Mouse (Mus musculus): ENCODE results near the gene Gpr84. TPM values are rescaled to one million over a fixed set of nuclear protein-coding genes. Genes with fewer than 3 reads are reported as not detected.
A peak's percentile ranks its signal among the peaks of the same experiment; 100 is the strongest.

Gene Gpr84
- total and polyA plus RNA-seq, 2 experiments from 2014 or later = 0.27 to 0.37 TPM

GRCm38 (mm10) chr15:103298861-103299616 is 11.4 kb downstream of the Gpr84 start:
- no peak for TF ChIP-seq CTCF (IDR thresholded peaks at IDR 0.05)
- ATAC-seq (ENCODE audit: low FRiP score) (no peak), DNase-seq (ENCODE audit: low spot score) (no peak)
- 50% methylated on average over 5 of the region's 5 CpGs for WGBS
- Histone ChIP-seq H3K4me1 (ENCODE audit: insufficient read depth, low read length) (peaks cover 42% of the 10 kb centered on the region), H3K27ac (ENCODE audit: low read depth, low read length) (peak overlapping the region; percentile 97), H3K4me2 (ENCODE audit: low read depth, low read length, poor library complexity, severe bottlenecking) (no peak overlapping the region), H3K36me3 (ENCODE audit: insufficient read depth, low read length) (peaks cover 6% of the 10 kb centered on the region; the same call in 1 of the 2 replicates), H3K9ac (replicated peaks; ENCODE audit: low read length, poor library complexity, severe bottlenecking) (peak overlapping the region; percentile 53; the same call in 1 of the 2 replicates), H3K4me3 (ENCODE audit: low read depth, low read length) (no peak overlapping the region), H3K27me3 (ENCODE audit: insufficient read depth, low read length) (no peaks in the 10 kb centered on the region), H3K9me3 (ENCODE audit: low read length) (no peaks in the 10 kb centered on the region)

GRCm38 (mm10) chr15:103298026-103298425 is 12.4 kb downstream of the Gpr84 start:
- TF ChIP-seq CTCF (IDR thresholded peaks at IDR 0.05) = no peak

DNA sequence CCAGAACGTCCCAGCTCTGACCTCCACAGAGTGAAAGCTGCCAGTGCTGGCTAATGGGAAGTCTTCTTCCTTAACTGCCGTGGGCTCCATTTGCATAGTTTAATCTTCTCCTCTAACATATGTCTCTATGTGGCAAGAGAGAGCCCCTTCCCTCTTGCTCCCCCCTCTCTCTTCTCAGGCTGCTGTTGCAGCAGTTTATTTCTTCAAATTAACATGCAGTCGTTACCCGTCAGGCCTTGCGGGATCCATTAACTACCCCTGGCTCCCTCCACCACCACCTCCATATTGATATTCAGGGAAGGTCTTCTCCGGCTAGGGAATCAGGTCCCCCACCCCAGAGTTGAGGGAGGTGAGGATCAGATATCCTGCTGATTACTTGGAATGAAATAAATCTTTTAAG is 13.1 kb downstream of the Gpr84 start:
- Histone ChIP-seq H3K4me1 (ENCODE audit: insufficient read depth, low read length) (peaks cover 30% of the 10 kb centered on the region), H3K9me3 (ENCODE audit: low read length) (no peaks in the 10 kb centered on the region), H3K4me3 (ENCODE audit: low read depth, low read length) (no peak overlapping the region), H3K36me3 (ENCODE audit: insufficient read depth, low read length) (peaks cover 8% of the 10 kb centered on the region), H3K27me3 (ENCODE audit: insufficient read depth, low read length) (no peaks in the 10 kb centered on the region), H3K4me2 (ENCODE audit: low read depth, low read length, poor library complexity, severe bottlenecking) (no peak overlapping the region), H3K27ac (ENCODE audit: low read depth, low read length) (peak overlapping the region; percentile 97), H3K9ac (replicated peaks; ENCODE audit: low read length, poor library complexity, severe bottlenecking) (no peak overlapping the region)
- DNase-seq (ENCODE audit: low spot score) (no peak), ATAC-seq (ENCODE audit: low FRiP score) (no peak)
- 36% methylated on average over 6 of the region's 6 CpGs for WGBS
- TF ChIP-seq CTCF (IDR thresholded peaks at IDR 0.05) = no peak

More at GRCm38 (mm10) chr15:103298026-103298425, 12.4 kb downstream of the Gpr84 start:
- Histone ChIP-seq H3K27me3 (ENCODE audit: insufficient read depth, low read length) (no peaks in the 10 kb centered on the region), H3K9ac (replicated peaks; ENCODE audit: low read length, poor library complexity, severe bottlenecking) (no peak overlapping the region), H3K27ac (ENCODE audit: low read depth, low read length) (peak overlapping the region; percentile 97), H3K4me3 (ENCODE audit: low read depth, low read length) (no peak overlapping the region), H3K4me1 (ENCODE audit: insufficient read depth, low read length) (peaks cover 36% of the 10 kb centered on the region), H3K4me2 (ENCODE audit: low read depth, low read length, poor library complexity, severe bottlenecking) (no peak overlapping the region), H3K9me3 (ENCODE audit: low read length) (no peaks in the 10 kb centered on the region), H3K36me3 (ENCODE audit: insufficient read depth, low read length) (peaks cover 6% of the 10 kb centered on the region; the same call in 1 of the 2 replicates)
- DNase-seq (ENCODE audit: low spot score) (no peak), ATAC-seq (ENCODE audit: low FRiP score) (no peak)
- WGBS = 37% methylated on average over 3 of the region's 3 CpGs

- no peak overlapping the region for H3K27ac ChIP-seq (ENCODE audit: low read depth, low read length)
- WGBS = 19% methylated on average over 5 of the region's 5 CpGs
- H3K36me3 ChIP-seq (ENCODE audit: insufficient read depth, low read length) = peaks cover 17% of the 10 kb centered on the region
- DNase-seq (ENCODE audit: low spot score) (no peak), ATAC-seq (ENCODE audit: low FRiP score) (no peak)
- H3K4me2 ChIP-seq (ENCODE audit: low read depth, low read length, poor library complexity, severe bottlenecking) = no peak overlapping the region
- TF ChIP-seq CTCF (IDR thresholded peaks at IDR 0.05) = no peak
- no peak overlapping the region for H3K4me3 ChIP-seq (ENCODE audit: low read depth, low read length)
- H3K4me1 ChIP-seq (ENCODE audit: insufficient read depth, low read length) = peaks cover 18% of the 10 kb centered on the region
- H3K9ac ChIP-seq (replicated peaks; ENCODE audit: low read length, poor library complexity, severe bottlenecking) = no peak overlapping the region
- H3K27me3 ChIP-seq (ENCODE audit: insufficient read depth, low read length) = no peaks in the 10 kb centered on the region
- H3K9me3 ChIP-seq (ENCODE audit: low read length) = no peaks in the 10 kb centered on the region
Observed at GRCm38 (mm10) chr15:103295851-103296250, 14.6 kb downstream of the Gpr84 start.

DNA sequence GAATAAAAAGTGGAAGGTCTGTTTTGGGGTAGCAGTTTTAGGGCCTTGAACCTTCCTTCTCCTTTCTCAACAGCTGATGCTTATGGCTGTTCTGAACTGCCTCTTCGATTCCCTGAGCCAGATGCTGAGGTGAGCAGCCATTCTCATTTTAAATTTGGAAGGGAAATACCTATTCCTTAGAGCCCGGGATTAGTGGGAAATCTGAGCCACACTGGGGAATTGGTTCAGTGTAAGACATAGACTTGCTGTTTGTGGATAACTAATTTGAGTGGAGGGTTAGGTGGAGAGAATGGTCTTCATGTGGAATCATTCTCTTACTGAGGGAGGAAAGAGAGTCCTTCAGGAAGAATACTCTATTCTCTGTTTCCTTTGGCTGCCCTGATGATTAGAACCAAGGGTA is 15.8 kb downstream of the Gpr84 start:
- Histone ChIP-seq H3K4me1 (ENCODE audit: insufficient read depth, low read length) (peaks cover 8% of the 10 kb centered on the region), H3K27me3 (ENCODE audit: insufficient read depth, low read length) (no peaks in the 10 kb centered on the region), H3K36me3 (ENCODE audit: insufficient read depth, low read length) (peaks cover 18% of the 10 kb centered on the region), H3K9me3 (ENCODE audit: low read length) (no peaks in the 10 kb centered on the region), H3K4me2 (ENCODE audit: low read depth, low read length, poor library complexity, severe bottlenecking) (no peak overlapping the region), H3K9ac (replicated peaks; ENCODE audit: low read length, poor library complexity, severe bottlenecking) (no peak overlapping the region), H3K27ac (ENCODE audit: low read depth, low read length) (no peak overlapping the region), H3K4me3 (ENCODE audit: low read depth, low read length) (no peak overlapping the region)
- DNase-seq (ENCODE audit: low spot score) (no peak), ATAC-seq (ENCODE audit: low FRiP score) (no peak)
- TF ChIP-seq CTCF (IDR thresholded peaks at IDR 0.05) = no peak
- 66% methylated on average over 2 of the region's 2 CpGs for WGBS

DNA sequence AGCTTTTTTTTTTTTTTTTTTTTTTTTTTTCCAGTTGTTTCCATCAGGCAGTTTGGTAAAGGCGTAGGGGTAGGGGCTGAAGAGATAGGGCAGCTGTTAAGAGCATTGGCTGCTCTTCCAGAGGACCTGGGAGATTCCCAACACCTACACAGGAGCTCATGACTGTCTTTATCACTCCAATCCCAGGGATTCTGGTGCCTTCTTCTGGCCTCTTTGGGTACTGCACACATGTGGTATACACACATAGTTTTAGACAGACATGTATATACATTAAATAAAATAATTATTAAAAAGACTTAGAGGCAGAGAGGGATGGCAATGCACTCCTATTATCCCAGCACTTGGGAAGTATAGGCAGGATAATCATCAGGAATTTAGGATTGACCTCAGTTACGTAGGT is 17.0 kb downstream of the Gpr84 start:
- Histone ChIP-seq H3K9ac (replicated peaks; ENCODE audit: low read length, poor library complexity, severe bottlenecking) (no peak overlapping the region), H3K27ac (ENCODE audit: low read depth, low read length) (no peak overlapping the region), H3K4me1 (ENCODE audit: insufficient read depth, low read length) (no peaks in the 10 kb centered on the region), H3K4me3 (ENCODE audit: low read depth, low read length) (no peak overlapping the region), H3K4me2 (ENCODE audit: low read depth, low read length, poor library complexity, severe bottlenecking) (no peak overlapping the region), H3K9me3 (ENCODE audit: low read length) (no peaks in the 10 kb centered on the region), H3K27me3 (ENCODE audit: insufficient read depth, low read length) (no peaks in the 10 kb centered on the region), H3K36me3 (ENCODE audit: insufficient read depth, low read length) (peaks cover 13% of the 10 kb centered on the region)
- ATAC-seq (ENCODE audit: low FRiP score) (no peak), DNase-seq (ENCODE audit: low spot score) (no peak)
- 98% methylated on average over 2 of the region's 2 CpGs for WGBS
- TF ChIP-seq CTCF (IDR thresholded peaks at IDR 0.05) = peak; percentile 27; the same call in 1 of the 2 replicates

Measured in midbrain, postnatal 0 days (tissue).